Mouse (Mus musculus): Measurements from ENCODE around the gene Hspbap1. TPM values are rescaled to one million over a fixed set of nuclear protein-coding genes. Genes with fewer than 3 reads are reported as not detected.

The Hspbap1 gene
- polyA plus RNA-seq, 1 experiment from 2014 or later, result 6.9 TPM

GRCm38 (mm10) chr16:35764941-35765340, 5.2 kb upstream of the Hspbap1 start:
- ATAC-seq (replicated peaks; ENCODE audit: insufficient number of reproducible peaks, insufficient read depth, low FRiP score, low read depth), result no peak
- Histone ChIP-seq H3K4me2 (no peak overlapping the region), H3K27ac (no peak overlapping the region), H3K4me3 (no peak overlapping the region), H3K9me3 (replicated peaks) (no peaks in the 10 kb centered on the region), H3K9ac (no peak overlapping the region), H3K36me3 (no peaks in the 10 kb centered on the region), H3K4me1 (replicated peaks) (peaks cover 22% of the 10 kb centered on the region), H3K27me3 (no peaks in the 10 kb centered on the region)
- 81% methylated on average over 1 of the region's 1 CpGs for WGBS

GRCm38 (mm10) chr16:35765449-35765848, 4.7 kb upstream of the Hspbap1 start:
- H3K27ac ChIP-seq, result no peak overlapping the region
- no peak overlapping the region for H3K4me2 ChIP-seq
- H3K27me3 ChIP-seq, result no peaks in the 10 kb centered on the region
- no peaks in the 10 kb centered on the region for H3K36me3 ChIP-seq
- WGBS, result 67% methylated on average over 2 of the region's 2 CpGs
- H3K4me3 ChIP-seq, result no peak overlapping the region
- no peak overlapping the region for H3K9ac ChIP-seq
- no peak for ATAC-seq (replicated peaks; ENCODE audit: insufficient number of reproducible peaks, insufficient read depth, low FRiP score, low read depth)
- peaks cover 23% of the 10 kb centered on the region for H3K4me1 ChIP-seq (replicated peaks)
- H3K9me3 ChIP-seq (replicated peaks), result no peaks in the 10 kb centered on the region

- 83% methylated on average over 3 of the region's 3 CpGs for WGBS
- Histone ChIP-seq H3K4me3 (no peak overlapping the region), H3K9me3 (replicated peaks) (no peaks in the 10 kb centered on the region), H3K4me2 (no peak overlapping the region), H3K36me3 (no peaks in the 10 kb centered on the region), H3K4me1 (replicated peaks) (peaks cover 32% of the 10 kb centered on the region), H3K27me3 (no peaks in the 10 kb centered on the region), H3K27ac (no peak overlapping the region), H3K9ac (no peak overlapping the region)
- ATAC-seq (replicated peaks; ENCODE audit: insufficient number of reproducible peaks, insufficient read depth, low FRiP score, low read depth), result no peak
These were observed 3.8 kb upstream of the Hspbap1 start for GRCm38 (mm10) chr16:35766366-35766765.

GRCm38 (mm10) chr16:35768469-35768784, 1.7 kb upstream of the Hspbap1 start:
- Histone ChIP-seq H3K4me3 (peak overlapping the region; percentile 93), H3K9me3 (replicated peaks) (no peaks in the 10 kb centered on the region), H3K4me2 (peak overlapping the region; percentile 96), H3K27me3 (no peaks in the 10 kb centered on the region), H3K27ac (no peak overlapping the region), H3K9ac (peak overlapping the region; percentile 87), H3K4me1 (replicated peaks) (peaks cover 32% of the 10 kb centered on the region), H3K36me3 (no peaks in the 10 kb centered on the region)
- ATAC-seq (replicated peaks; ENCODE audit: insufficient number of reproducible peaks, insufficient read depth, low FRiP score, low read depth), result no peak
- WGBS, result 26% methylated on average over 6 of the region's 6 CpGs

- no peaks in the 10 kb centered on the region for H3K9me3 ChIP-seq (replicated peaks)
- peak within 1 kb of the TSS; percentile 87 for H3K9ac ChIP-seq
- H3K27me3 ChIP-seq, result no peaks in the 10 kb centered on the region
- under 1% methylated on average over 75 of the region's 78 CpGs for WGBS
- H3K4me1 ChIP-seq (replicated peaks), result peaks cover 28% of the 10 kb centered on the region
- H3K4me2 ChIP-seq, result peak within 1 kb of the TSS; percentile 96
- peak within 1 kb of the TSS; percentile 93 for H3K4me3 ChIP-seq
- peak within 1 kb of the TSS; percentile 69 for H3K27ac ChIP-seq
- H3K36me3 ChIP-seq, result no peaks in the 10 kb centered on the region
- peak; percentile 85 for ATAC-seq (replicated peaks; ENCODE audit: insufficient number of reproducible peaks, insufficient read depth, low FRiP score, low read depth)
These were observed 1.2 kb upstream of the Hspbap1 start, which contains the start of gene Dirc2 for GRCm38 (mm10) chr16:35768785-35769642. TSS of gene Dirc2 (minus strand) at chr16:35769356.

- peak overlapping the region; percentile 96 for H3K4me2 ChIP-seq
- no peak for ATAC-seq (replicated peaks; ENCODE audit: insufficient number of reproducible peaks, insufficient read depth, low FRiP score, low read depth)
- peak overlapping the region; percentile 76; the same call in 1 of the 2 replicates for H3K9ac ChIP-seq
- H3K9me3 ChIP-seq (replicated peaks), result no peaks in the 10 kb centered on the region
- no peaks in the 10 kb centered on the region for H3K36me3 ChIP-seq
- WGBS, result 25% methylated on average over 8 of the region's 8 CpGs
- peaks cover 26% of the 10 kb centered on the region for H3K4me1 ChIP-seq (replicated peaks)
- no peak overlapping the region for H3K27ac ChIP-seq
- no peaks in the 10 kb centered on the region for H3K27me3 ChIP-seq
- H3K4me3 ChIP-seq, result peak overlapping the region; percentile 93
These were observed 966 bp downstream of the Hspbap1 start for GRCm38 (mm10) chr16:35771141-35771540.

- WGBS, result 80% methylated on average over 5 of the region's 5 CpGs
- Histone ChIP-seq H3K36me3 (no peaks in the 10 kb centered on the region), H3K4me2 (no peak overlapping the region), H3K27ac (no peak overlapping the region), H3K27me3 (no peaks in the 10 kb centered on the region), H3K4me1 (replicated peaks) (peaks cover 31% of the 10 kb centered on the region), H3K4me3 (peak overlapping the region; percentile 93; the same call in 1 of the 2 replicates), H3K9me3 (replicated peaks) (no peaks in the 10 kb centered on the region), H3K9ac (no peak overlapping the region)
- no peak for ATAC-seq (replicated peaks; ENCODE audit: insufficient number of reproducible peaks, insufficient read depth, low FRiP score, low read depth)
These were observed 1.4 kb downstream of the Hspbap1 start for GRCm38 (mm10) chr16:35771606-35772005.

GRCm38 (mm10) chr16:35772598-35772997, 2.4 kb downstream of the Hspbap1 start:
- Histone ChIP-seq H3K36me3 (no peaks in the 10 kb centered on the region), H3K9me3 (replicated peaks) (no peaks in the 10 kb centered on the region), H3K27ac (no peak overlapping the region), H3K4me2 (no peak overlapping the region), H3K9ac (no peak overlapping the region), H3K4me3 (no peak overlapping the region), H3K27me3 (no peaks in the 10 kb centered on the region), H3K4me1 (replicated peaks) (peaks cover 36% of the 10 kb centered on the region)
- ATAC-seq (replicated peaks; ENCODE audit: insufficient number of reproducible peaks, insufficient read depth, low FRiP score, low read depth), result no peak
- WGBS, result 83% methylated on average over 5 of the region's 5 CpGs

- H3K27ac ChIP-seq, result no peak overlapping the region
- no peak overlapping the region for H3K4me3 ChIP-seq
- no peak overlapping the region for H3K9ac ChIP-seq
- H3K27me3 ChIP-seq, result no peaks in the 10 kb centered on the region
- no peaks in the 10 kb centered on the region for H3K9me3 ChIP-seq (replicated peaks)
- no peak for ATAC-seq (replicated peaks; ENCODE audit: insufficient number of reproducible peaks, insufficient read depth, low FRiP score, low read depth)
- H3K36me3 ChIP-seq, result no peaks in the 10 kb centered on the region
- H3K4me2 ChIP-seq, result no peak overlapping the region
- WGBS, result 76% methylated on average over 1 of the region's 1 CpGs
- H3K4me1 ChIP-seq (replicated peaks), result peaks cover 19% of the 10 kb centered on the region
These were observed 5.7 kb downstream of the Hspbap1 start for GRCm38 (mm10) chr16:35775835-35776234.

GRCm38 (mm10) chr16:35776737-35777136, 6.6 kb downstream of the Hspbap1 start:
- ATAC-seq (replicated peaks; ENCODE audit: insufficient number of reproducible peaks, insufficient read depth, low FRiP score, low read depth), result 0 out of 2 replicates have a peak, but pooled peaks have one; percentile 60
- H3K9ac ChIP-seq, result no peak overlapping the region
- WGBS, result 39% methylated on average over 7 of the region's 7 CpGs
- H3K27ac ChIP-seq, result no peak overlapping the region; the same call in 1 of the 2 replicates
- H3K4me1 ChIP-seq (replicated peaks), result peaks cover 13% of the 10 kb centered on the region
- H3K9me3 ChIP-seq (replicated peaks), result no peaks in the 10 kb centered on the region
- no peaks in the 10 kb centered on the region for H3K36me3 ChIP-seq
- H3K4me2 ChIP-seq, result peak overlapping the region; percentile 11; the same call in 1 of the 2 replicates
- H3K4me3 ChIP-seq, result no peak overlapping the region
- no peaks in the 10 kb centered on the region for H3K27me3 ChIP-seq

GRCm38 (mm10) chr16:35777768-35778167, 7.6 kb downstream of the Hspbap1 start:
- H3K27me3 ChIP-seq, result no peaks in the 10 kb centered on the region
- H3K9ac ChIP-seq, result no peak overlapping the region
- H3K27ac ChIP-seq, result no peak overlapping the region
- no peaks in the 10 kb centered on the region for H3K9me3 ChIP-seq (replicated peaks)
- 96% methylated on average over 4 of the region's 4 CpGs for WGBS
- no peak overlapping the region for H3K4me3 ChIP-seq
- ATAC-seq (replicated peaks; ENCODE audit: insufficient number of reproducible peaks, insufficient read depth, low FRiP score, low read depth), result no peak
- no peak overlapping the region for H3K4me2 ChIP-seq
- H3K36me3 ChIP-seq, result no peaks in the 10 kb centered on the region
- peaks cover 16% of the 10 kb centered on the region for H3K4me1 ChIP-seq (replicated peaks)

- no peak for ATAC-seq (replicated peaks; ENCODE audit: insufficient number of reproducible peaks, insufficient read depth, low FRiP score, low read depth)
- Histone ChIP-seq H3K4me3 (no peak overlapping the region), H3K27ac (no peak overlapping the region), H3K27me3 (no peaks in the 10 kb centered on the region), H3K4me1 (replicated peaks) (peaks cover 25% of the 10 kb centered on the region), H3K9ac (no peak overlapping the region), H3K4me2 (no peak overlapping the region), H3K36me3 (no peaks in the 10 kb centered on the region), H3K9me3 (replicated peaks) (no peaks in the 10 kb centered on the region)
- 92% methylated on average over 7 of the region's 7 CpGs for WGBS
These were observed 9.5 kb downstream of the Hspbap1 start for GRCm38 (mm10) chr16:35779681-35780080.

Measured in heart, embryonic 15.5 days (tissue).